ENCODE assay signal across 22 mouse cellular contexts in the genomic region with DNA sequence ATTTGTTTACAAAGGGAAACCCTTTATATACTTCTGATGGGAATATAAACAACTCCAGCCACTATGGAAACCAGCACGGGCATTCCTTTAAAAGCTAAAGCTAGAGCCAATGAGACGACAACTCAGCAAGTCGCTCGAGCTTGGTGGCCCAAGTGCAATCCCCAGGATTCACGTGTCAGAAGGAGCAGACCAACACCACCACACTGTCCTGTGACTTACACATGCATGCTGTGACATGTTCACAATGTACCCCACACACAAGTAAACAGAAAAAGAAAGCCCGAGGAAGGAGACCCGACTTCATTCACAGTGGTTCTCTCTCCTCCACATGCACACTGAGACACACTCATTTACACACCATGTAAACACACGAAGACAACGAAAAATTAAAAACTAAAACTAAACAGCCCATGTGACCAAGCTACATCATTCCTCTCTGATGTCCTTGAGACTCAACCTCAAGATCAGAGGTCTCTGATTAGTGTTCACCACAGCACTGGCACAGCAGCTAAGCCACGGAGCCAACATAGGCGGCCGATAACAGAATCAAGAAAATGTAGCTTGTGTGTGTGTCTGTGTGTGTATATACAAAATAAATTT. TPM values are rescaled to one million over a fixed set of nuclear protein-coding genes. Genes with fewer than 3 reads are reported as not detected.
DNase-seq lines count a peak whose midpoint lies in the region; ATAC-seq and TF ChIP-seq lines count a peak whose summit lies in the region.
"Had no signal": no experiment of that assay in that cellular context is flagged by ENCODE, and none has a peak within 500 bp of the region (broad histone marks: within the 10 kb centered on the region; RNA-seq: fewer than 3 reads in every experiment).

No protein-coding gene starts in this region.

- intact Hi-C loops in heart, postnatal 36 days (cut with DNase I) = no loop called here

- no peaks in the 10 kb centered on the region for H3K27me3 ChIP-seq in heart, embryonic 10.5 days (ENCODE audit: insufficient read depth, poor library complexity, severe bottlenecking)
- no peaks in the 10 kb centered on the region for H3K27me3 ChIP-seq in liver, embryonic 13.5 days
- no peaks in the 10 kb centered on the region for H3K27me3 ChIP-seq in liver, embryonic 11.5 days (replicated peaks; ENCODE audit: control insufficient read depth, insufficient read depth, low read length)
- H3K27me3 ChIP-seq in forebrain, embryonic 13.5 days = no peaks in the 10 kb centered on the region
- H3K27me3 ChIP-seq: embryonic facial prominence, embryonic 12.5 days; hindbrain, embryonic 15.5 days; intestine, embryonic 15.5 days; limb, embryonic 15.5 days had no signal

- no peak for ATAC-seq in liver, embryonic 13.5 days (ENCODE audit: low read depth)
- no peak for ATAC-seq in liver, embryonic 11.5 days (replicated peaks; ENCODE audit: low FRiP score)
- no peak for ATAC-seq in forebrain, embryonic 13.5 days
- ATAC-seq: intestine, embryonic 15.5 days had no signal

- H3K27ac ChIP-seq in heart, embryonic 10.5 days = peak overlapping the region; percentile 47; the same call in 1 of the 2 replicates
- 0 out of 2 replicates have a peak overlapping the region, but pooled peaks have one; percentile 6 for H3K27ac ChIP-seq in liver, embryonic 13.5 days
- no peak overlapping the region for H3K27ac ChIP-seq in liver, embryonic 11.5 days (ENCODE audit: low read depth, low read length)
- peak overlapping the region; percentile 95 for H3K27ac ChIP-seq in bone marrow macrophage, adult 2 months (ENCODE audit: insufficient read depth, low read depth, low read length)
- peak overlapping the region; percentile 70 for H3K27ac ChIP-seq in olfactory bulb, adult 2 months (ENCODE audit: insufficient read depth, low read depth, low read length)
- no peak overlapping the region for H3K27ac ChIP-seq in forebrain, embryonic 13.5 days
- H3K27ac ChIP-seq: embryonic facial prominence, embryonic 12.5 days; hindbrain, embryonic 15.5 days; intestine, embryonic 15.5 days; limb, embryonic 15.5 days had no signal

- peaks cover 20% of the 10 kb centered on the region for H3K36me3 ChIP-seq in heart, embryonic 10.5 days
- peaks cover 19% of the 10 kb centered on the region for H3K36me3 ChIP-seq in liver, embryonic 13.5 days
- peaks cover 7% of the 10 kb centered on the region for H3K36me3 ChIP-seq in liver, embryonic 11.5 days (ENCODE audit: control insufficient read depth, insufficient read depth, low read length)
- peaks cover 18% of the 10 kb centered on the region for H3K36me3 ChIP-seq in forebrain, embryonic 13.5 days (ENCODE audit: poor library complexity, severe bottlenecking)
- H3K36me3 ChIP-seq: intestine, embryonic 15.5 days had no signal

- H3K4me1 ChIP-seq in heart, embryonic 10.5 days = peaks cover 63% of the 10 kb centered on the region
- H3K4me1 ChIP-seq in liver, embryonic 13.5 days (replicated peaks) = peaks cover 74% of the 10 kb centered on the region
- H3K4me1 ChIP-seq in liver, embryonic 11.5 days (replicated peaks; ENCODE audit: control insufficient read depth, insufficient read depth, low read length) = peaks cover 25% of the 10 kb centered on the region
- H3K4me1 ChIP-seq in bone marrow macrophage, adult 2 months (ENCODE audit: control insufficient read depth, insufficient read depth, low read length) = peaks cover 63% of the 10 kb centered on the region
- peaks cover 29% of the 10 kb centered on the region for H3K4me1 ChIP-seq in olfactory bulb, adult 2 months (ENCODE audit: control insufficient read depth, insufficient read depth, low read length)
- H3K4me1 ChIP-seq in forebrain, embryonic 13.5 days = peaks cover 29% of the 10 kb centered on the region

- TF ChIP-seq CTCF in bone marrow macrophage, adult 2 months (IDR thresholded peaks at IDR 0.05; ENCODE audit: low read depth, low read length) = no peak
- no peak for TF ChIP-seq CTCF in olfactory bulb, adult 2 months (IDR thresholded peaks at IDR 0.05; ENCODE audit: insufficient read depth, low read depth, low read length)

- no peak overlapping the region for H3K4me3 ChIP-seq in heart, embryonic 10.5 days
- H3K4me3 ChIP-seq in liver, embryonic 13.5 days (replicated peaks) = no peak overlapping the region
- H3K4me3 ChIP-seq in liver, embryonic 11.5 days (ENCODE audit: low read depth, low read length) = no peak overlapping the region
- H3K4me3 ChIP-seq in bone marrow macrophage, adult 2 months (ENCODE audit: insufficient read depth, low read length) = no peak overlapping the region; the same call in 1 of the 2 replicates
- peak overlapping the region; percentile 5; the same call in 1 of the 2 replicates for H3K4me3 ChIP-seq in olfactory bulb, adult 2 months (ENCODE audit: insufficient read depth, low read depth, low read length)
- no peak overlapping the region for H3K4me3 ChIP-seq in forebrain, embryonic 13.5 days
- H3K4me3 ChIP-seq: embryonic facial prominence, embryonic 12.5 days; hindbrain, embryonic 15.5 days; intestine, embryonic 15.5 days; limb, embryonic 15.5 days had no signal

- WGBS in heart, embryonic 10.5 days = 86% methylated on average over 12 of the region's 12 CpGs
- 73% methylated on average over 12 of the region's 12 CpGs for WGBS in liver, embryonic 13.5 days (ENCODE audit: insufficient replicate concordance)
- WGBS in liver, embryonic 11.5 days = 81% methylated on average over 12 of the region's 12 CpGs
- WGBS in olfactory bulb, adult 2 months = 54% methylated on average over 12 of the region's 12 CpGs
- 93% methylated on average over 12 of the region's 12 CpGs for WGBS in forebrain, embryonic 13.5 days

- no peak overlapping the region for H3K9ac ChIP-seq in liver, embryonic 13.5 days
- H3K9ac ChIP-seq in liver, embryonic 11.5 days (ENCODE audit: low read depth, low read length) = no peak overlapping the region
- H3K9ac ChIP-seq in forebrain, embryonic 13.5 days = no peak overlapping the region
- H3K9ac ChIP-seq: embryonic facial prominence, embryonic 12.5 days; hindbrain, embryonic 15.5 days; intestine, embryonic 15.5 days; limb, embryonic 15.5 days; lung, embryonic 14.5 days had no signal

- no peaks in the 10 kb centered on the region for H3K9me3 ChIP-seq in heart, embryonic 10.5 days
- no peaks in the 10 kb centered on the region for H3K9me3 ChIP-seq in liver, embryonic 13.5 days (replicated peaks)
- no peaks in the 10 kb centered on the region for H3K9me3 ChIP-seq in liver, embryonic 11.5 days (ENCODE audit: control insufficient read depth, low read length)
- H3K9me3 ChIP-seq in forebrain, embryonic 13.5 days (replicated peaks) = no peaks in the 10 kb centered on the region
- H3K9me3 ChIP-seq: embryonic facial prominence, embryonic 12.5 days; hindbrain, embryonic 15.5 days; intestine, embryonic 15.5 days; limb, embryonic 15.5 days had no signal

- no peak for DNase-seq in heart, embryonic 10.5 days (ENCODE audit: low spot score)
- DNase-seq in heart, postnatal 36 days = no peak
- no peak for DNase-seq in liver, embryonic 13.5 days
- no peak for DNase-seq in liver, embryonic 11.5 days (ENCODE audit: low spot score)
- DNase-seq: adrenal gland, postnatal 36 days; cerebellum, adult 18-20 months; cerebellum, postnatal 25 days; kidney, adult 8-10 months; kidney, postnatal 10 days; left cerebral cortex, postnatal 4 days; lung, embryonic 14.5 days; right cerebral cortex, adult 18-20 months; right cerebral cortex, postnatal 4 days; thymus, postnatal 14 days had no signal

- H3K4me2 ChIP-seq in liver, embryonic 13.5 days = no peak overlapping the region
- no peak overlapping the region for H3K4me2 ChIP-seq in liver, embryonic 11.5 days
- H3K4me2 ChIP-seq in forebrain, embryonic 13.5 days = no peak overlapping the region
- H3K4me2 ChIP-seq: embryonic facial prominence, embryonic 12.5 days; hindbrain, embryonic 15.5 days; intestine, embryonic 15.5 days; limb, embryonic 15.5 days; lung, embryonic 14.5 days; midbrain, embryonic 11.5 days had no signal

- TF ChIP-seq POLR2A in bone marrow macrophage, adult 2 months (IDR thresholded peaks at IDR 0.05; ENCODE audit: borderline replicate concordance, low read depth, low read length) = no peak
- no peak for TF ChIP-seq POLR2A in olfactory bulb, adult 2 months (IDR thresholded peaks at IDR 0.05; ENCODE audit: insufficient read depth, low read depth, low read length)

RNA-seq across cellular contexts. Expression of gene Grb2, which starts 14.3 kb away (rescaled TPM):
- polyA plus RNA-seq in heart, embryonic 10.5 days (2016; fragmentation: Nextera tagmentation; extraction: Ambion mirVana) = 78.4 and 107 TPM in 2 replicates
- 100 to 1,000 TPM; 102 to 110 TPM for total RNA-seq in heart, postnatal 36 days (2021)
- 56.7 and 63.5 TPM in 2 replicates for polyA plus RNA-seq in liver, embryonic 13.5 days (2015; fragmentation: Nextera tagmentation; extraction: Ambion mirVana)
- polyA plus RNA-seq in liver, embryonic 11.5 days (2014; fragmentation: Nextera tagmentation; extraction: Ambion mirVana) = 47.2 and 52.8 TPM in 2 replicates
- 251 and 274 TPM in 2 replicates for polyA plus RNA-seq in bone marrow macrophage, adult 2 months (2012; ENCODE audit: insufficient read depth, insufficient read length, missing spikeins)
- polyA plus RNA-seq in olfactory bulb, adult 2 months (2012; ENCODE audit: insufficient read depth, insufficient read length, low replicate concordance, missing spikeins) = 264 TPM in 1 of 2 replicates, not detected in the other
- 137 and 139 TPM in 2 replicates for polyA plus RNA-seq in forebrain, embryonic 13.5 days (2015; fragmentation: Nextera tagmentation; extraction: Ambion mirVana)

Comparison
In these comparisons a context has a peak if more than half of its experiments do, and no peak if none do; other contexts are left out.
1. H3K27ac ChIP-seq: peak in heart, embryonic 10.5 days (single experiment), liver, embryonic 13.5 days (single experiment), bone marrow macrophage, adult 2 months (single experiment) and olfactory bulb, adult 2 months (single experiment); none in liver, embryonic 11.5 days (single experiment) and forebrain, embryonic 13.5 days (single experiment).